Mouse (Mus musculus) liver, embryonic 14.5 days (tissue): Measurements from ENCODE around the gene Rps28. TPM values are rescaled to one million over a fixed set of nuclear protein-coding genes. Genes with fewer than 3 reads are reported as not detected.
A peak's percentile ranks its signal among the peaks of the same experiment; 100 is the strongest.
"Not testable (repeated sequence)": the region's sequence is repeated elsewhere in the genome, so short reads cannot be mapped to it uniquely, and the experiment has no call there.

ENCODE experiments used
- ATAC-seq: fragments of 200-750 bp; cut with Nextera tagmentation; 2 replicates; pipeline ENCODE4 v1.8.0; 2017; ENCODE audit warnings: moderate number of reproducible peaks, mild to moderate bottlenecking, moderate library complexity; ENCODE audit not compliant: insufficient read depth
- DNase-seq, 3 experiments: peaks; one replicate each; pipeline ENCODE4 v3.0.0-alpha.2; 2012 to 2013; ENCODE audit warnings: low read depth in 3 of 3, low spot score in 3 of 3
- H3K27ac ChIP-seq: fragments of 300-500 bp; sonication (generic); 2 replicates; pipeline ENCODE4 v1.5.1; 2014; ENCODE audit warnings: moderate library complexity, mild to moderate bottlenecking, control low read depth, inconsistent platforms
- H3K27me3 ChIP-seq: fragments of 300-500 bp; sonication (generic); 2 replicates; pipeline ENCODE4 v1.6.1; 2014; ENCODE audit warnings: mild to moderate bottlenecking, low read length, moderate library complexity; ENCODE audit not compliant: control insufficient read depth, insufficient read depth
- H3K36me3 ChIP-seq: fragments of 300-500 bp; sonication (generic); replicated peaks from 2 replicates; pipeline ENCODE4 v1.6.1; 2014; ENCODE audit warnings: low read depth; ENCODE audit not compliant: control insufficient read depth, insufficient read depth
- H3K4me1 ChIP-seq, 2 experiments: fragments of 200-500 bp in 1 of 2; fragments of 300-500 bp in 1 of 2; sonication (generic) in 1 of 2; replicated peaks; 2 replicates each; pipeline ENCODE4 v1.6.1; 2012 to 2014; ENCODE audit warnings: antibody characterized with exemption in 1 of 2, inconsistent platforms in 1 of 2, low read length in 1 of 2; ENCODE audit not compliant: control insufficient read depth in 2 of 2, insufficient read depth in 2 of 2
- H3K4me2 ChIP-seq: fragments of 300-500 bp; sonication (generic); 2 replicates; pipeline ENCODE4 v1.6.1; 2014; ENCODE audit warnings: low read depth, mild to moderate bottlenecking, control low read depth, moderate library complexity
- H3K4me3 ChIP-seq, 2 experiments: fragments of 200-500 bp in 1 of 2; fragments of 300-500 bp in 1 of 2; sonication (generic) in 1 of 2; 2 replicates each; pipeline ENCODE4 v1.5.1; 2012 to 2014; ENCODE audit warnings: low read depth in 2 of 2, low read length in 2 of 2, mild to moderate bottlenecking in 2 of 2, control low read depth in 1 of 2, inconsistent platforms in 1 of 2, moderate library complexity in 1 of 2; ENCODE audit not compliant: insufficient read depth in 1 of 2
- H3K9ac ChIP-seq: fragments of 300-500 bp; sonication (generic); replicated peaks from 2 replicates; pipeline ENCODE4 v1.6.1; 2014; ENCODE audit warnings: mild to moderate bottlenecking, control low read depth, moderate library complexity
- H3K9me3 ChIP-seq: fragments of 300-500 bp; sonication (generic); 2 replicates; pipeline ENCODE4 v1.6.1; 2016; ENCODE audit warnings: low read length, mixed read lengths; ENCODE audit not compliant: control insufficient read depth
- CTCF ChIP-seq: IDR thresholded peaks from 2 replicates; pipeline ENCODE4 v1.5.1; 2016; ENCODE audit warnings: antibody characterized with exemption, low read depth, control low read depth
- EP300 ChIP-seq: IDR thresholded peaks from 2 replicates; pipeline ENCODE4 v1.6.1; 2016; ENCODE audit warnings: antibody characterized with exemption, low read depth
- WGBS: fragments of 180-500 bp; shearing (Covaris S2); extraction: QIAGEN DNeasy Blood & Tissue Kit; methylation state at CpG from one replicate; pipeline ENCODE4 v1.1.7; 2014; ENCODE audit not compliant: insufficient replicate concordance; 5-methylcytosine and 5-hydroxymethylcytosine counted together
- polyA plus RNA-seq, 2 experiments: library from polyadenylated mRNA; depleted of rRNA in 1 of 2; stranded (reverse) in 1 of 2; unstranded in 1 of 2; fragments of >200 nt; fragmentation: Nextera tagmentation in 1 of 2; extraction: Ambion mirVana in 1 of 2; gene quantifications; 2 replicates each; pipeline versions ENCODE4 v1.2.1 to v1.2.3; 2012 to 2014

Gene Rps28
- polyA plus RNA-seq (2012; rRNA removed): 593 and 901 TPM in 2 replicates
- polyA plus RNA-seq (2014; fragmentation: Nextera tagmentation; extraction: Ambion mirVana): 693 and 702 TPM in 2 replicates

DNA sequence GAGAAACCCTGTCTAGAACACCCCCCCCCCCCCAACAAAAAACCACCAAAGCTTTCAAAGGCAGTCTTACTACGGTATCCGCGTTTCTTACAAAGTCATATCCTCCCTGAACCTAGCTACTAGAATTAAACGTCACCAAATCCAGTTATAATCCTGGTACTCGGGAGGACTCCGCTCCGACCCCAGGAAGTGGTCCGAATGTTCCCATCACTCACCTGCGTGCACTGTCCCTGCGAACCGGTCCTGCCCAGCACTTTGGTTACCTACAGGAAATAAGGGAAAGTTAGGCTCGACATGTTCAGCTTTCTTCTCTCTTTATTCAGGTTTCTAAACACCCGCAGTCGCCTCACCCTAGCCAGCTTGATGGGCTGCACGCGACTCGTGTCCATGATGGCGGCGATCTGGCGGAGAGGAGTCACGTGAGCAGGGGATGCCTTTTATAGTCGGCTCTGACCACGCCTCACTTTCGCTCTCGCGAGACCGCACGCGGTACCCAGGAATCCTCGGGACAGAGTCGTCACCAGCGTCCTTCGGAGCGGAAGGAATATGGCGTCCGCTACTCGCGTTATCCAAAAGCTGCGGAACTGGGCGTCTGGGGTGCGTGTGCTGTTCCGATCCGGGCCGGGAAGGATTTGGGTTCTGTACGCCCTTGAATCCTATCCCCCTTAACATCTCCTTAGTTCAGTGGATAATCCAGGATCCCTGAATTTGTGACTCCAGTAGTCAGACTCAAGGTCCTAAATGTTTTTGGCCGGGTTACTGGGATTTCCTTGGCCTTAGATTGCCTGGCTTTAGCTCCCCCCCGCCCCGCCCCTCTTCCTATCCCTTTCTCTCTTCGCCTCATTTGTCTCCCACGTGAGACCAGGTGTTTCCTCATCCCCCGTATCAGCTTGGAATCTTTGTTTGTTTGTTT, at the start of gene Rps28, which contains the start of gene Ndufa7:
Rps28 (minus strand) TSS at position 479 of the 913 bp plus-strand sequence.
Ndufa7 (plus strand) TSS at position 489 of the 913 bp plus-strand sequence.
- no peaks in the 10 kb centered on the region for H3K27me3 ChIP-seq
- H3K9me3 ChIP-seq: no peaks in the 10 kb centered on the region
- peaks cover 26% of the 10 kb centered on the region for H3K36me3 ChIP-seq
- H3K27ac ChIP-seq: peak within 1 kb of the TSS; percentile 72
- H3K9ac ChIP-seq: peak within 1 kb of the TSS; percentile 90
- TF ChIP-seq EP300 (peak; percentile 76), CTCF (no peak)
- ATAC-seq (peak; percentile 91), DNase-seq (peak; percentile 92 to 94 (median 92))
- peak within 1 kb of the TSS; percentile 90 for H3K4me2 ChIP-seq
- H3K4me1 ChIP-seq: peaks cover 7 to 19% of the 10 kb centered on the region in 2 experiments
- peak within 1 kb of the TSS; percentile 72 to 95 for H3K4me3 ChIP-seq
- under 1% methylated on average over 51 of the region's 51 CpGs for WGBS

DNA sequence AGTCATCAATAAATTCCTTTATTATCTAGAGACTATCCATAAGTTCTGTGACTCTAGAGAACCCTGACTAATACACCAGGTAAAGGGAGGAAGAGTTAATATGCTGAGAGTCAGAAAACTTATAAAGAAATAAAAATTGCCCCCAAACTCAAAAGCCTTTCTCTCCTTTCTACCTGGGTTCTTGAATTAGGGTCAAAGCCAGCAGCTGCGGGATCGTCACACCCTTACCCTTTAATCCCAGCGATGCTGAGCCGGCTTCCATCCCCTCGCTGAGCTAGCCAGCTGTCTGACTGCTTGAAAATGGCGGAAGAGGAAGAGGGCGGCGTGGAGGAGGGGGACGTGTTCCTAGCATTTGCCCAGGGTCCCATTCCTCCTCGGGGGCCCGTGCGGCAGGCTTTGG, 49.2 kb upstream of the Rps28 start, which contains the start of gene Gm7029:
Gm7029 (plus strand) TSS at position 301 of the 400 bp plus-strand sequence.
- not testable (repeated sequence) for H3K9me3 ChIP-seq, DNase-seq, H3K27ac ChIP-seq, H3K4me1 ChIP-seq, H3K9ac ChIP-seq, H3K4me3 ChIP-seq, H3K4me2 ChIP-seq, ATAC-seq, H3K27me3 ChIP-seq
- WGBS: 75% methylated on average over 3 of the region's 12 CpGs
- H3K36me3 ChIP-seq: peaks cover 34% of the 10 kb centered on the region

DNA sequence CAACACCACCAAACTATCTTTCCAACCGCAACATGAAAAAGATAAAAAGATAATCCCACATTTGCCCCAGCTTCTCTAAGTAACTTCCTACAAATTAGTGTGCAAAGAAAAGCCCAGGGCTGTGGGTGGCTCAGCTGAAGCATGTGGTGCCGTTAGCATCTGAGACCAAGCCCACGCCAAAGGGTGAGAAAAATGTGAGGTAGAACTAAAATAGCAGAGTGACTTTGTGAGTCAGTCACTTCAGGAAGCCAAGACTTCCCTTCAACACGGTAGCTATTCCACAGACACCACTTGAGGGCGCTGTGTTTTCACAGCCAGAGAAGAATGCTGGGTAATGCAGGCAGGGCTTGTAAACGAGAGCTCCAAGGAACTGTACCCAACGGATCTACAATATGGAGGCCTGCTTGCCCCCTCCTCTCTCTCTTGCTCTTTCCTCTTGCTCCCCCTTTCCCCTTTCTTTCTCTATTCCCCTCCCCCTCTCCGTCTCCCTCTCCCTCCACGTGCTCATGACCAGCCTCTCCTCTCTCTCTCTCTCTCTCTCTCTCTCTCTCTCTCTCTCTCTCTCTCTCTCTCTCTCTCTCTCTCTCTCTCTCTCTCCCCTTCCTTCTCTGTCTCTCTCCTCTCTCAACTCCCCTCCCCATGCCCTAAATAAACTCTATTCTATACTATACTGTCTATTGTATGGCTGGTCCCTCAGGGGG, 41.1 kb upstream of the Rps28 start:
- no peak for ATAC-seq
- TF ChIP-seq EP300 (no peak), CTCF (peak; percentile 86)
- Histone ChIP-seq H3K9me3 (no peaks in the 10 kb centered on the region), H3K9ac (no peak overlapping the region), H3K4me2 (no peak overlapping the region; the same call in 1 of the 2 replicates), H3K36me3 (no peaks in the 10 kb centered on the region), H3K27me3 (no peaks in the 10 kb centered on the region), H3K27ac (no peak overlapping the region), H3K4me1 (peaks cover 0 to 5% of the 10 kb centered on the region in 2 experiments; a peak in 1 of 4 replicates), H3K4me3 (no peak overlapping the region; a peak in 1 of 4 replicates)
- WGBS: 13% methylated on average over 9 of the region's 9 CpGs
- peak; percentile 60 to 72 (median 61) for DNase-seq

DNA sequence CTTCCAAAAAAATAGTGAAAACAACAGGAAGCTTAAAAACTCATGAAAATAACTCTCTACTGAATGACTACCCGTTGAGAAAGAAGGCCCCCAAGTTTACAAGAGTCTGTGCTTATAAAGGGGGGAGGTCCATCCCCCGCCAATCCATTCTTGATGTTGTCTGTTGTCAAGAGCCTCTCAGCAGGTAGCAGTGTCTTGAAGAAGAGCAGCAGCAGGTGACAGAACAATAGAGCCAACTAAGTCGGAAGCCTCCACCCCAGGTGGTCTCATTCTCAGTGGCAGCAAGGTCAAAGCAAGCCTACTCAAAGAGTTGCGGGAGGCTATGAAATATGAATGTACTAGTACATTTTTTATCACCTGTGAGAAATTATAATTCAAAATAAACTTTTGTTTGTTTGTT, 33.5 kb upstream of the Rps28 start:
- Histone ChIP-seq H3K27me3 (no peaks in the 10 kb centered on the region), H3K4me2 (no peak overlapping the region), H3K36me3 (no peaks in the 10 kb centered on the region), H3K9ac (no peak overlapping the region), H3K4me1 (no peaks in the 10 kb centered on the region), H3K4me3 (no peak overlapping the region), H3K27ac (no peak overlapping the region), H3K9me3 (no peaks in the 10 kb centered on the region)
- no peak for DNase-seq
- no peak for TF ChIP-seq EP300
- no peak for TF ChIP-seq CTCF
- no peak for ATAC-seq
- 69% methylated on average over 4 of the region's 4 CpGs for WGBS

DNA sequence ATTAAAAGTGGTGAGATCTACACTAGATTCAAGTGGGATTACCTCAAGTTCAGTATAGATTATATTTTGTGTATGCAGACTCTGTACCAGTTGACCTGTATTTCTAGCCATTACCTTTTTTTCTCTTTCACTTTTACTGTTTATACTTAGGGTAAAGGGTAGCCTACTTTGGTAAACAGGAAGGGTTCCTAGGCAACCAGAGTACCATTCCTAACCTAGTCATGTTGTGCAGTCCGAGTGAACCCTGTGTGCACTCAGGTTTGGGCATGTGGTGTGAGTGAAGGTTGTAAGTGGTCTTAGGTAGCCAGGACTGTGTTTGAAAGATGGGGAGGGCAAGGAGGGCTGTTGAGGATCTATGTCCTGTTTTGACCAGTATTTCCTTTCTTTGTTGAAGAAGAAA, 27.0 kb upstream of the Rps28 start:
- no peaks in the 10 kb centered on the region for H3K36me3 ChIP-seq
- peaks cover 0 to 4% of the 10 kb centered on the region in 2 experiments; a peak in 1 of 4 replicates for H3K4me1 ChIP-seq
- H3K27ac ChIP-seq: no peak overlapping the region
- TF ChIP-seq CTCF (no peak), EP300 (no peak)
- H3K4me2 ChIP-seq: no peak overlapping the region
- ATAC-seq: peak; percentile 50; the same call in 1 of the 2 replicates
- H3K27me3 ChIP-seq: no peaks in the 10 kb centered on the region
- no peak for DNase-seq
- 28% methylated on average over 1 of the region's 1 CpGs for WGBS
- H3K4me3 ChIP-seq: no peak overlapping the region
- no peak overlapping the region for H3K9ac ChIP-seq
- H3K9me3 ChIP-seq: no peaks in the 10 kb centered on the region
